Mouse (Mus musculus) frontal cortex, adult 2 months (tissue): ENCODE results near the gene Atp13a5. TPM values are rescaled to one million over a fixed set of nuclear protein-coding genes. Genes with fewer than 3 reads are reported as not detected.
A peak's percentile ranks its signal among the peaks of the same experiment; 100 is the strongest.

Source experiments
- DNase-seq, 2 experiments: peaks; one replicate each; pipeline ENCODE4 v3.0.0; 2022; ENCODE audit warnings: low spot score in 1 of 2; ENCODE audit errors: extremely low spot score in 1 of 2
- polyA plus RNA-seq: library from polyadenylated mRNA; depleted of rRNA; stranded (reverse); fragments of >200 nt; gene quantifications from 2 replicates; pipeline ENCODE4 v1.2.3, GENCODE M21; 2012; rRNA removed

The Atp13a5 gene
- polyA plus RNA-seq, 1 experiment = 10.3 TPM

DNA sequence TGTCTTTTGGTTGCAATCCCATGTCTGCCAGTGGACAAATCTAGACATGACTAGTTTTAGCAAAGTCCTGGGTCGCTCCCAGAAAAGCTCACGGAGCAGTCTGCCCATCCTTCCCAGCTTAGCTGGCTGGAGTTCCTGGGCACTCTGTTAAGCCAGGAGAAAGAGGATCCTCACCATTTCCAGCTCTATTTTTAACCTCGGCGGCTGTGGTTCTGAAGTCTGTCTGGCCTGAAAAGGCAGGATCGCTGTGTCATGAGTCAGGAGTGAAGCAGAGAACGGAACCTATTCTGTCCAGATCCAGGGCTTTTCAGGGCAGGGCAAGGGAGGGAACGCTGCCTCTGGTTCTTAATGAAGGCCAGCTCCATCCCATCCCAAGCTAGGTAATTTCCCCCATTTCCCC is 169.7 kb downstream of the Atp13a5 start:
- DNase-seq = peak in 1 of 2 experiments; percentile 26

GRCm38 (mm10) chr16:29205581-29205980 is 173.0 kb downstream of the Atp13a5 start:
- no peak for DNase-seq

- peak; percentile 30 to 67 for DNase-seq
Measured at GRCm38 (mm10) chr16:29204875-29205274, 173.7 kb downstream of the Atp13a5 start.

- no peak for DNase-seq
Measured at GRCm38 (mm10) chr16:29201146-29201545, 177.4 kb downstream of the Atp13a5 start.

DNA sequence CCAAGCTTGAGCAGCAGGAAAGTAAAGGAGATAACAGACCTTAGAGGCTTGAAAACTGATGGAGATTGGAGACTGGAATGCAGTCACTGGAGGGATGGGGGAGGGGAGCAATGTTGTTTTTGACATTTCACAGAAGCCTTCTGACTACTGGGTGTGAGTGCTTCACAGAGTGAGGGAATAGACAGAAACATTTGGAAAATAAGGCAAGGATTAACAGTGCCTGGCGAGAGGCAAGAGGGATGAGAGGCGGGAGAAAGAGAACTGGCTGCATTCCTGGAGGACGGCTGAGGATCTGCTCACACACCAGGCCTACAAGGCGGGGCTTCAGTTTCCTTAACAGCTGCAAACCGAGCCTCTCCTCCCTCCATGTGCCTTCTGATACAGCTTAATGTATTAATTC is 180.1 kb downstream of the Atp13a5 start:
- DNase-seq = peak; percentile 40 to 64

- DNase-seq = no peak
Measured at GRCm38 (mm10) chr16:29195156-29195555, 183.4 kb downstream of the Atp13a5 start.

DNA sequence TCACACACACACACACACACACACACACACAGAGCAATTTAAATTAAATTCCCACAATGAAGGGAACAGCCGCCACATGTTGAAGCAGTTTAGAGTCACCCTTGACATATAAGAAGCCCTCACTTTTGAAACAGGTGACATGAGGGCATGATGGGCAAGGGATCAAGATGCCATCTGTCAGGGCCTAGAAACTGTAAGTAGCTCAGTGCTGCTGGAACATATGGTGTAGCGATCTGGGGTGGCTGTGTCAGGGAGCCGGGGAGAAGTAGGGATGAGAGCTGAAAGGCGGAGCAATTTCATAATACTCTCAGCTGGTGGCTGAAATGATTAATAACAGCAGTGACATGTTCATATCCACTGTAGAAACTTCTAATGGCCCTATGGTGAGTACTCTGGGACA is 184.6 kb downstream of the Atp13a5 start:
- no peak for DNase-seq

GRCm38 (mm10) chr16:29192911-29193310 is 185.6 kb downstream of the Atp13a5 start:
- no peak for DNase-seq

Other genes with a start within 250 kb of the Atp13a5 start
- gene Hrasls, start 169.0 kb downstream of the Atp13a5 start, polyA plus RNA-seq = 16.3 and 19.1 TPM in 2 replicates
- gene Atp13a4, start 166.1 kb upstream of the Atp13a5 start, polyA plus RNA-seq = 12.2 and 16.2 TPM in 2 replicates
- gene Opa1, start 200.6 kb upstream of the Atp13a5 start, polyA plus RNA-seq = 45.3 and 49.9 TPM in 2 replicates